Mouse (Mus musculus) layer of hippocampus, postnatal 10 days (tissue): ENCODE measurements around the gene Zfp213. TPM values are rescaled to one million over a fixed set of nuclear protein-coding genes. Genes with fewer than 3 reads are reported as not detected.
A peak's percentile ranks its signal among the peaks of the same experiment; 100 is the strongest.

Experiments
- DNase-seq, 2 experiments: peaks; one replicate each; pipeline ENCODE4 v3.0.0; 2021; ENCODE audit warnings: low spot score in 2 of 2
- total RNA-seq, 2 experiments: library from RNA; stranded (reverse); gene quantifications; 2 replicates each; pipeline ENCODE4 v1.2.3; 2021

Zfp213 gene
- total RNA-seq, 2 experiments from 2014 or later, result 6.4 to 7.2 TPM

DNA sequence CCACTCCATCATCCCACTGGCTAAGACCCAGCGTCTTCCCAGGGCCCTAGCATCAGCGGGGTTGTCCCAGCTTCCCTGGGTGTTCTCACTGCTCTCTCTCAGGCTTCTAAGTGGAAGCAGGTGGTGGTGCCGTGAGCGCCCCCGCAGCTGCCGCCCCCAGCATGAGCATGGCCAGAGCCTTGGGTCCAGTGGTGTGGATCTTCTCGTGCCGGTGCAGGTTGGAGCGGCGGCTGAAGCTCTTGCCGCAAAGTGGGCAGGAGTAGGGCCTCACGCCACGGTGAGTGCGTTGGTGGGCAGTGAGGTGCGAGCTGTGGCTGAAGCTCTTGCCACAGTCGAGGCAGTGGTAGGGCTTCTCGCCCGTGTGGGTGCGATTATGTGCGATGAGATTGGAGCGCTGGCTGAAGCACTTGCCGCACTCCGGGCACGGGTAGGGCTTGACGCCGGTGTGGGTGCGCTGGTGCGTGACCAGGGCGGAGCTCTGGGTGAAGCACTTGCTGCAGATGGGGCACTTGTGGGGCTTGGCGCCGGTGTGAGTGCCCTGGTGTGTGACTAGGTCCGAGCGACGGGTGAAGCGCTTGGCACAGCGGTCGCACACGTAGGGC lies 12.0 kb upstream of the Zfp213 start:
- no peak for DNase-seq

DNA sequence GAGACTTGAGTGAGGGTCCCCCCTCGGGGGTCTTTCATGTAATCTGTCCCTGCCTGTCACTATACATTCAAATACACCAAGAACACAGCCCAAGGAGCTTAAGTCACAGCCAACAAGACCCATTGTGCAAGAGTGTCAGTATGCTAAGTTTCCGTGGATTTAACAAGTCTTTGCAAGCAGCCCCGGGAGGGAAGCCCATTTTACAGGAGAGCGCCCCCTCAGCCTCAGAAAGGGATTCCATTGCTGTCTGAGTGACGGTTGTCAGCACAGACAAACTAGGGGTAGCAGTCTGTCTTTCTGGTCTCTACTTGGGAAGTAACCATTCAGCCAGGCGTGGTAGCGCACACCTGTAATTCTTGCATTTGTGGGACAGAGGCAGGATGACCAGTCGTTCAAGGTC lies 10.1 kb upstream of the Zfp213 start:
- no peak for DNase-seq

DNA sequence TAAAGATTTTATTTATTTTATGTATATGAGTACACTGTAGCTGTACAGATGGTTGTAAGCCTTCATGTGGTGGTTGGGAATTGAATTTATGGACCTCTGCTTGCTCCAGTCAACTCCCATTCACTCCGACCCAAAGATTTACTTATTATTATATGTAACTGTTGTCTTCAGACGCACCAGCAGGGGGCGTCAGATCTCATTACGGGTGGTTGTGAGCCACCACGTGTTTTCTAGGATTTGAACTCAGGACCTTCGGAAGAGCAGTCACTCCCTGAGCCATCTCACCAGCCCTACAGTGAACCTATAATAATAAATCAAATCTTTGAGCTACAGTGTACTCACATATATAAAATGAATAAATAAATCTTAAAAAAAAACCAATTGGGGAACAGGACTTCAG lies 8.0 kb upstream of the Zfp213 start:
- DNase-seq, result no peak

DNA sequence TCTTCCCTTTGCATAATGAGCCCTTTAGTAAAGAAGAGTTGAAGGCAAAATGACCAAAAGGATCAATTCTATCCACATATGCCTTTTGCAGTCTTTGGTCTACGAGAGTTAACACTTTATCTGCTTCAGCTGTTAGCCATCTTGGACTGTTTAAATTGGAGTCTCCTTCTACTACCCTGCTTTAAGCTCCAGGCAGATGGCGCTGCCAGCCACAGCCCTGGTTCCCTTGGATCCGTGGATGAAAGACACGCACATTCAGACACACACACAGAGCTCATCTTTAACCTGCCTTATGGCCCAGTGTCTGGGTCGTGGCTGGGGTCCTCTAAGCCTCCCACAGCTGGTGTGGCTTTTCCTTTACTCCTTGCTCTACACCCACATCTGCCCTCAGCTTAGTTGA lies 7.0 kb upstream of the Zfp213 start:
- DNase-seq, result no peak

DNA sequence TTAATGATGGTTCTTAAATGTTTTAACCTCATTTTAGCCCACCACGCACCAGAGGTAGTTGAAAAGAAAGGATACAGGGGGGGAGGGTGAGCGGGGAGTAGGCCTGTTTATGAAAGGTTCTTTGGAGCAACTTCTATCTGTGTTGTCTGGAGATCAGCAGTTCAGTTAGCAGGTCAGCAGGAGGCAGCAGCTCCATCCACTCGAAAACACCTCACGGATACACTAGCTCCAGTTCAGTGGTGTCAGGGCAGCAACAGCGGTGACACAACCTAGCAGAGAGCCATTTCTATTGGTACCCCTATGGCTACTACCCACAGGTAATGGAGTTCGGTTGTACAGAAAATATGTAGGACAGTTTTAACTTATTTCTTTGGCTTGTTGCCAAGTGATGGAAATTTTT lies 6.0 kb upstream of the Zfp213 start:
- DNase-seq, result no peak

DNA sequence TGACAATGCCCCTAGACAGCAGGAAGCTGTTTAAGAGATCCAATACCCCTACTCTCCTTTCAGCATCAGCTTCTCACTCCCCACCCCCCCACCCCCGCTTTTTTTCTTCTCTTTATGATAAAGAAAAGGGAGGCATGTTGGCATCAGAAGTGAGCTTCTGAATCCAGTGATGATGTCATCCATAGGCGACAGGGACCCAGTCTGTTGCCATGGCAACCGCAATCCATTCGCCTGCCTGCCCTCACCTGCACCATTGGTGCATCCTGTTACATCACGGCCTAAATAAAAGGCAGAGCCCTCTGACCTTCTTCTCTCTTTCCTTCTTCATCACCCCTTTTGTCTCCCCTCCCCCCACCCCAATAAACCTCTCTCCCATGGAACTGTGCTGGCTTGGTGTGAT lies 4.3 kb upstream of the Zfp213 start:
- DNase-seq, result no peak

- DNase-seq, result no peak
Observed at GRCm38 (mm10) chr17:23566787-23567186, 2.7 kb upstream of the Zfp213 start.

DNA sequence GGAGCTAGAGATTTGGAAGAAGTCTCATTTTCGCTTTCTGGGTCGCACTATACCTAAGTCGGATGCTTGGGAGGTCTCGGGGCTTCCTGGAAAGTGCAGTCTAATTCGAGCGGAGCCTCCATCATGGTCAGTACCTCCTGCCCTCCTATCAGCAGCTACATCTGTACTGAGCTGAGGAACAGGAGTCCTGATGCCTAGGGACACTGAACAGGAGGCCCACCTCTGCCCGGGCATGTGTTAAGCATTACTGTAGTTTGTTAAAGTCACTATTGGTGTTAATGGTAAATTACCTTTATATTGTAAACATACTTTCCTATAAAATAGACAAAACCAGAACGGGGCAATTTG lies 304 bp upstream of the Zfp213 start:
- DNase-seq, result no peak

GRCm38 (mm10) chr17:23559767-23560166 lies 4.3 kb downstream of the Zfp213 start:
- DNase-seq, result peak in 1 of 2 experiments; percentile 63

GRCm38 (mm10) chr17:23555243-23555916 lies 8.7 kb downstream of the Zfp213 start:
- no peak for DNase-seq

DNA sequence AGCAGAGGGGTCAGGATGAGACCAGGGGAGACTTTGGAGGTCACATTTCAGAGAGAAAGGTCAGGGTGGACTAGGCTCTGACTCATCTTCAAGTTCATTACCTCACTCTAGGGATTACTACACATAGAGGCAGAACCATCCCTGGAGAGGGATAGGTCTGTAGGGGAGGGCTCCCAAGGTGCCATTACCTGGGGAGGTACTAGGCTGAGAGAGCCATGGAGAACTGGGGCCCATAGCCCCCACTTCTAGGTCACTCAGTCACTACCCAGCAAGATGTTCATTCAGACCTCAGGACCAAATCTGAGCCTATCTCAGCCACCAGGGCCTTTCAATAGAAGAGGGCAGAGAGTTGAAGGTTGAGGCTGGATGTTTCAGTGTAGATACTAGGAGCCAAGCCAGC lies 9.7 kb downstream of the Zfp213 start:
- DNase-seq, result no peak

- DNase-seq, result no peak
Observed at GRCm38 (mm10) chr17:23553634-23554120, 10.4 kb downstream of the Zfp213 start.

GRCm38 (mm10) chr17:23552896-23553633 lies 11.0 kb downstream of the Zfp213 start:
- no peak for DNase-seq

DNA sequence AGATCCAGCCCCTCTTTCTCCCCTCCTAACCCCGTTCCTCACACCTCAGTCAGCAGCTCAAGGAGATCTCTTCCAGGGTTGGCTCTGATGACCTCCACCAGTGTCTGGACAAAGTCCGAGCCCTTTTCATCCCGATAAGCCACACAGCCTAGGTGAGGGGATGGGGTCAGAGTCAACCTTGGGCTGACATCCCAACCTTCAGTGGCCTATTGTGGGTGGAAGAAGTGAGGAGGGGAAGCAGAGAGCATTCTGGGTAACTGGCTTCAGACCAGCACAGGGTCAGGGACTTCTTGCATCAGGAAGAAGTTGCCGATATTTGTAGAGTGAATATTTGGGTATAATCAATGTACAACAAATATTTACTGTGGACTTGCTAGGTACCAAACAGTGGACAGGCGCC lies 12.1 kb downstream of the Zfp213 start:
- DNase-seq, result no peak

DNA sequence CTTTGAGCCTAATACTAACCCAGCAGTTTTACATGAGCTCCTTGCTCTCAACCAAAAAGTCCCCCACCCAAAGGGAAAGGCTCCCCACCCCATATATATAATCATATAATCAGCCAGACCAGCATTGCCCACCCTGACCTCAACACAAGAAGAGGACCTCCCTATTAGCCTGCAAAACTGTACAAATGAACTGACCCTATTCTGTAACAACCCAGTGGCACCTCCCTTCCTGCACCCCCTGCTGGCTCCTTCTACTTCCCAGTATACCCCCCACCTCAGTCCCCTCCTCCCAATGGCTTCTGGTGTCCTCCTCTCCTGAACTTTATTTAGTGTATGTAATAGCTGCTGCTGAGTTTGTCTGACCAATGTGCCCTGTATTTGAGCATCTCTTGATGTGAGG lies 12.6 kb downstream of the Zfp213 start:
- peak in 1 of 2 experiments; percentile 14 for DNase-seq

DNA sequence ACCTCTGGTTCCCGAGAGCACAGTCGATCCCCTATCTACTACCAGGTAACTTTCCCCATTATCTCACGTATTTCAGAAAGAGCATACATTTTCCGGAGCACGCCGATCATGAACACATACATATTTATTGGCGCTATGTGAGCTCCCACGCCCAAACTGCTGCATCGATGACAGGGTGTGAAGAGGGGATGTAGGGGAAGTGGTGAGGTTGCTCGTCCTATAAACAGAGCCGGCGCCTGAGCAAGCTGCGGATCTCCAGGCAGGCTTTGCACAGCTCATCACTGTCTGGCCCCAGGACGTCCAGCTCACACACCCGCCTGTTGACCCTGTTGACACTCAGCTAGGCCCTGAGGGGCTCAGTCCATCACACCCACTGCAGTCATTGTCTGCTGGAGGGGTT lies 13.2 kb downstream of the Zfp213 start:
- DNase-seq, result peak in 1 of 2 experiments; percentile 35

DNA sequence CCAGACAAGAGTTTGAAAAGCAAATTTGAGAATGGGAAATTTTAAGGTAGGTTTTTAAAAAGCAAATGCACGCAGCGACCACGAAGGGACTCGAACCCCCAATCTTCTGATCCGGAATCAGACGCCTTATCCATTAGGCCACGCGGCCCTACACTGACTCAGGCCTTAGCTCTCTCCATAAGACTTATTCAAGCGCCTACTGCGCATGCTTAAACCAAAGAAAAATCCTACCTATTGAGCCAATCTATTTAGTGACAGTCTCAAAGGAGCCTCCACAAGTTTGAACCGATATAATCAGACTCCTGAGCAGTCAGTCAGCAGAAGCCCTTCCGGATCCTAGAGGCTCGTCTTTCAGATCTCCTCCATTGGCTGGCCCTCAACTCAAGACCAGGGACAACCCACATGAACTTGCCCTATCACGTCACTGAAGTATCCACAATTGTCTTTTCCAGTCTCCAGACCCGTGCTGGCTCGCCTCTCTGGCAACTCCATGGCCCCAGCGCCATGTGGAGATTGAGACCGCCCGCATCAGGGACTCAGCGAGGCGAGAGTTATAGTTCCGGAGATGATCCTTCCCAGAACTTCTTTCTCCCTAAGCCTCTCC lies 13.7 kb downstream of the Zfp213 start:
- DNase-seq, result peak; percentile 97 to 98

DNA sequence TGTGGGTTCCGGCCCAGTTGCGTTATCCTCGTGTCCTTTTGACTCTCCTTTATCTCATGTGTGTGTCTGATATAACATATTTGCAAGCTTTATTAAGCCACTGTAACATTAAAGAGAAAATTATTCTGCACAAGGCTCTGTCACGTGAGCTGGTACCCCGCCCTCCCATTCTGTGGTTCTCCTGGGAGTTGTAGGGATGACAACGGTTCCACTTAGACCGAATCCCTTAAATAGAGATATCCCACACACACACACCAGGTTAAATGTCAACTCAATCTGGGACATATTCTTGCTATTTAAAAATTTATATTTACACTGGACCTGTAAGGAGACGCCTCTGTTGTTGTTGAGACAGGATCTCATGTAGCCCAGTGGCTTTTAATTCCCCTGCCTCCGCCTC lies 14.6 kb downstream of the Zfp213 start:
- peak; percentile 14 to 27 for DNase-seq

DNA sequence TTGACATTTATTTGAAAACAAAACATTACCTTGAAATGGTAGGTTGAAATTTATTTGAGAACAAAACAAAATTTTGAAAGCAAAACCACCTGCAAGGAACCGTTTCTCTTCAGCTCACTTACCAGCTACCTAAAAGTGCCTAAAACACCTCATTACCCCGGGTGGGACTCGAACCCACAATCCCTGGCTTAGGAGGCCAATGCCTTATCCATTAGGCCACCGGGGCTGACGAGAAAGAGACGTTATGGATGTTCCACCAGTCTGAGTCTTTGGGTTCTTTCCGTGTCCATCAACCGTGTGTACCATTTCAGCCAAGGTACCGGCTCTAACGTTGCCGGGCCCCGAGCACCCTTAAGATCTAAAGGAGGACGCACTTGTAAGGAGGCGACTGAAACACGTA lies 15.4 kb downstream of the Zfp213 start:
- peak; percentile 71 to 88 for DNase-seq

DNA sequence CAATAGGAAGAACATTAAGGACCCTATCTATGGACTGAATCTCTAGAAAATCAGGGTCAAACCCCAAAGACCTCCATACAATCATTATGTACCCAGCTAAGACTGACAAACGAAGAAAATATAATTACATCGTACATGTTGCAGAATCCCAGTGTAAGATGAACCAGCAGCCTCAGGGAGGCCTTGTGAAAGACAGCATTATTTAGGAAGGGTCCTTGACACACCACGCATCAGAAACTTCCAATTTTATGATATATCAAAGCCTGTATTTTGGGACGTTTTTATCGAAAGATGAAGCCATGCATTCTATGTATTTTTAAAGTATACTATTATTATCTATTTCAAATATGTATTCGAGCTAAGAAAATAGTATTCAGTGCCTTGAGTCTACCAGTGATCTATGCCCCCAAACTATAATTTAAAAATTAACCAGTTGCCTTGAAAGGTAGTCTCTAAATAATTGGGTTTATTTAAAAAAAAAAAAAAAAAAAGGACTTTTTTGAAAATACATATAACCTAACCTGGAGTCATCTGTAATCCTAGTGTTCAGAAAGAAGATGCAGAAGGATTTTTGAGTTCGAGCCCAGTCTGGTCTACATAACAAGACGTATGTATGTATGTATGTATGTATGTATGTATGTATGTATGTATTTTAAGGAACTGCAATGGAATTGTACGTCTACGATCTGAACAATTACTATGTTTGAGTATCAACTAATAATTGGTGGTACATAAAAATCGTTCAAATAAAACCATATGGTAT lies 16.2 kb downstream of the Zfp213 start:
- DNase-seq, result no peak
